Mouse (Mus musculus): ENCODE data around the gene Hsf2bp. TPM values are rescaled to one million over a fixed set of nuclear protein-coding genes. Genes with fewer than 3 reads are reported as not detected.

Gene Hsf2bp
- polyA plus RNA-seq, 1 experiment from 2014 or later, result 0.60 TPM

- H3K27ac ChIP-seq (ENCODE audit: poor library complexity, severe bottlenecking), result no peak overlapping the region
- no peaks in the 10 kb centered on the region for H3K27me3 ChIP-seq (replicated peaks)
- no peak for ATAC-seq (ENCODE audit: insufficient number of reproducible peaks, low FRiP score)
- no peak overlapping the region for H3K9ac ChIP-seq
- H3K4me1 ChIP-seq (replicated peaks), result peaks cover 18% of the 10 kb centered on the region; the same call in 1 of the 2 replicates
- H3K4me2 ChIP-seq, result no peak overlapping the region
- no peaks in the 10 kb centered on the region for H3K36me3 ChIP-seq
- WGBS, result 35% methylated on average over 3 of the region's 3 CpGs
- no peaks in the 10 kb centered on the region for H3K9me3 ChIP-seq (replicated peaks)
- H3K4me3 ChIP-seq, result no peak overlapping the region
Measured at GRCm38 (mm10) chr17:32012254-32012653, 23.9 kb downstream of the Hsf2bp start.

- no peak overlapping the region for H3K9ac ChIP-seq
- H3K27ac ChIP-seq (ENCODE audit: poor library complexity, severe bottlenecking), result no peak overlapping the region
- H3K4me2 ChIP-seq, result no peak overlapping the region
- no peak for ATAC-seq (ENCODE audit: insufficient number of reproducible peaks, low FRiP score)
- 74% methylated on average over 6 of the region's 6 CpGs for WGBS
- H3K27me3 ChIP-seq (replicated peaks), result no peaks in the 10 kb centered on the region
- H3K36me3 ChIP-seq, result no peaks in the 10 kb centered on the region
- H3K4me3 ChIP-seq, result no peak overlapping the region
- peaks cover 18% of the 10 kb centered on the region; the same call in 1 of the 2 replicates for H3K4me1 ChIP-seq (replicated peaks)
- H3K9me3 ChIP-seq (replicated peaks), result no peaks in the 10 kb centered on the region
Measured at GRCm38 (mm10) chr17:32011694-32012093, 24.5 kb downstream of the Hsf2bp start.

GRCm38 (mm10) chr17:32006800-32007199, 29.3 kb downstream of the Hsf2bp start:
- H3K4me3 ChIP-seq, result no peak overlapping the region
- no peak overlapping the region for H3K27ac ChIP-seq (ENCODE audit: poor library complexity, severe bottlenecking)
- no peaks in the 10 kb centered on the region for H3K9me3 ChIP-seq (replicated peaks)
- 72% methylated on average over 5 of the region's 5 CpGs for WGBS
- no peak overlapping the region for H3K4me2 ChIP-seq
- ATAC-seq (ENCODE audit: insufficient number of reproducible peaks, low FRiP score), result no peak
- no peaks in the 10 kb centered on the region for H3K36me3 ChIP-seq
- no peaks in the 10 kb centered on the region for H3K27me3 ChIP-seq (replicated peaks)
- H3K9ac ChIP-seq, result no peak overlapping the region
- H3K4me1 ChIP-seq (replicated peaks), result 0 out of 2 replicates have a peak, but pooled peaks cover 3% of the 10 kb centered on the region

GRCm38 (mm10) chr17:32003251-32003650, 32.9 kb downstream of the Hsf2bp start:
- no peaks in the 10 kb centered on the region for H3K9me3 ChIP-seq (replicated peaks)
- H3K4me1 ChIP-seq (replicated peaks), result no peaks in the 10 kb centered on the region
- H3K27me3 ChIP-seq (replicated peaks), result no peaks in the 10 kb centered on the region
- no peak overlapping the region for H3K9ac ChIP-seq
- H3K4me3 ChIP-seq, result no peak overlapping the region
- ATAC-seq (ENCODE audit: insufficient number of reproducible peaks, low FRiP score), result no peak
- H3K27ac ChIP-seq (ENCODE audit: poor library complexity, severe bottlenecking), result no peak overlapping the region
- no peaks in the 10 kb centered on the region for H3K36me3 ChIP-seq
- H3K4me2 ChIP-seq, result no peak overlapping the region
- 77% methylated on average over 3 of the region's 3 CpGs for WGBS

- Histone ChIP-seq H3K4me2 (no peak overlapping the region), H3K4me1 (replicated peaks) (no peaks in the 10 kb centered on the region), H3K36me3 (no peaks in the 10 kb centered on the region), H3K27ac (ENCODE audit: poor library complexity, severe bottlenecking) (no peak overlapping the region), H3K9me3 (replicated peaks) (no peaks in the 10 kb centered on the region), H3K9ac (no peak overlapping the region), H3K4me3 (no peak overlapping the region), H3K27me3 (replicated peaks) (no peaks in the 10 kb centered on the region)
- no peak for ATAC-seq (ENCODE audit: insufficient number of reproducible peaks, low FRiP score)
- WGBS, result 66% methylated on average over 1 of the region's 1 CpGs
Measured at GRCm38 (mm10) chr17:31998351-31998750, 37.8 kb downstream of the Hsf2bp start.

- Histone ChIP-seq H3K36me3 (no peaks in the 10 kb centered on the region), H3K9me3 (replicated peaks) (no peaks in the 10 kb centered on the region), H3K4me1 (replicated peaks) (peaks cover 2% of the 10 kb centered on the region; the same call in 1 of the 2 replicates), H3K9ac (no peak overlapping the region), H3K4me2 (no peak overlapping the region), H3K27ac (ENCODE audit: poor library complexity, severe bottlenecking) (no peak overlapping the region), H3K27me3 (replicated peaks) (no peaks in the 10 kb centered on the region), H3K4me3 (no peak overlapping the region)
- ATAC-seq (ENCODE audit: insufficient number of reproducible peaks, low FRiP score), result no peak
- WGBS, result 69% methylated on average over 4 of the region's 4 CpGs
Measured at GRCm38 (mm10) chr17:31996331-31996730, 39.8 kb downstream of the Hsf2bp start.

- H3K9me3 ChIP-seq (replicated peaks), result no peaks in the 10 kb centered on the region
- no peak overlapping the region for H3K9ac ChIP-seq
- ATAC-seq (ENCODE audit: insufficient number of reproducible peaks, low FRiP score), result no peak
- WGBS, result 69% methylated on average over 2 of the region's 2 CpGs
- no peak overlapping the region for H3K4me2 ChIP-seq
- no peak overlapping the region for H3K4me3 ChIP-seq
- peaks cover 2% of the 10 kb centered on the region; the same call in 1 of the 2 replicates for H3K4me1 ChIP-seq (replicated peaks)
- no peaks in the 10 kb centered on the region for H3K36me3 ChIP-seq
- H3K27me3 ChIP-seq (replicated peaks), result no peaks in the 10 kb centered on the region
- H3K27ac ChIP-seq (ENCODE audit: poor library complexity, severe bottlenecking), result no peak overlapping the region
Measured at GRCm38 (mm10) chr17:31995784-31996183, 40.4 kb downstream of the Hsf2bp start.

GRCm38 (mm10) chr17:31994132-31994531, 42.0 kb downstream of the Hsf2bp start:
- no peak for ATAC-seq (ENCODE audit: insufficient number of reproducible peaks, low FRiP score)
- peaks cover 2% of the 10 kb centered on the region; the same call in 1 of the 2 replicates for H3K4me1 ChIP-seq (replicated peaks)
- H3K9ac ChIP-seq, result no peak overlapping the region
- H3K4me2 ChIP-seq, result no peak overlapping the region
- H3K9me3 ChIP-seq (replicated peaks), result no peaks in the 10 kb centered on the region
- H3K27ac ChIP-seq (ENCODE audit: poor library complexity, severe bottlenecking), result no peak overlapping the region
- H3K4me3 ChIP-seq, result no peak overlapping the region
- H3K27me3 ChIP-seq (replicated peaks), result no peaks in the 10 kb centered on the region
- no peaks in the 10 kb centered on the region for H3K36me3 ChIP-seq

GRCm38 (mm10) chr17:31993354-31993753, 42.8 kb downstream of the Hsf2bp start:
- no peak overlapping the region for H3K4me3 ChIP-seq
- H3K4me2 ChIP-seq, result no peak overlapping the region
- H3K9me3 ChIP-seq (replicated peaks), result no peaks in the 10 kb centered on the region
- WGBS, result 46% methylated on average over 1 of the region's 1 CpGs
- no peak for ATAC-seq (ENCODE audit: insufficient number of reproducible peaks, low FRiP score)
- H3K9ac ChIP-seq, result no peak overlapping the region
- H3K27ac ChIP-seq (ENCODE audit: poor library complexity, severe bottlenecking), result no peak overlapping the region
- peaks cover 2% of the 10 kb centered on the region; the same call in 1 of the 2 replicates for H3K4me1 ChIP-seq (replicated peaks)
- no peaks in the 10 kb centered on the region for H3K27me3 ChIP-seq (replicated peaks)
- H3K36me3 ChIP-seq, result no peaks in the 10 kb centered on the region

- Histone ChIP-seq H3K36me3 (no peaks in the 10 kb centered on the region), H3K9me3 (replicated peaks) (no peaks in the 10 kb centered on the region), H3K27me3 (replicated peaks) (no peaks in the 10 kb centered on the region), H3K4me1 (replicated peaks) (peaks cover 7% of the 10 kb centered on the region), H3K9ac (no peak overlapping the region), H3K4me3 (no peak overlapping the region), H3K4me2 (no peak overlapping the region), H3K27ac (ENCODE audit: poor library complexity, severe bottlenecking) (no peak overlapping the region)
- no peak for ATAC-seq (ENCODE audit: insufficient number of reproducible peaks, low FRiP score)
- 68% methylated on average over 2 of the region's 2 CpGs for WGBS
Measured at GRCm38 (mm10) chr17:31992004-31992403, 44.1 kb downstream of the Hsf2bp start.

GRCm38 (mm10) chr17:31989035-31989434, 47.1 kb downstream of the Hsf2bp start:
- Histone ChIP-seq H3K4me1 (replicated peaks) (peaks cover 7% of the 10 kb centered on the region), H3K9ac (no peak overlapping the region), H3K4me2 (no peak overlapping the region), H3K4me3 (no peak overlapping the region), H3K27me3 (replicated peaks) (no peaks in the 10 kb centered on the region), H3K9me3 (replicated peaks) (no peaks in the 10 kb centered on the region), H3K36me3 (no peaks in the 10 kb centered on the region), H3K27ac (ENCODE audit: poor library complexity, severe bottlenecking) (no peak overlapping the region)
- WGBS, result 67% methylated on average over 2 of the region's 2 CpGs
- ATAC-seq (ENCODE audit: insufficient number of reproducible peaks, low FRiP score), result no peak

- ATAC-seq (ENCODE audit: insufficient number of reproducible peaks, low FRiP score), result no peak
- Histone ChIP-seq H3K4me1 (replicated peaks) (peaks cover 22% of the 10 kb centered on the region), H3K4me3 (no peak overlapping the region), H3K27me3 (replicated peaks) (no peaks in the 10 kb centered on the region), H3K9me3 (replicated peaks) (no peaks in the 10 kb centered on the region), H3K27ac (ENCODE audit: poor library complexity, severe bottlenecking) (no peak overlapping the region), H3K36me3 (no peaks in the 10 kb centered on the region), H3K9ac (no peak overlapping the region), H3K4me2 (no peak overlapping the region)
- WGBS, result 85% methylated on average over 1 of the region's 1 CpGs
Measured at GRCm38 (mm10) chr17:31986915-31987314, 49.2 kb downstream of the Hsf2bp start.

All from heart, embryonic 12.5 days (tissue).